Mouse (Mus musculus) limb, embryonic 12.5 days (tissue): Measurements from ENCODE around the gene Olfr556. TPM values are rescaled to one million over a fixed set of nuclear protein-coding genes. Genes with fewer than 3 reads are reported as not detected.

Experiments
- ATAC-seq: fragments of 200-750 bp; cut with Nextera tagmentation; 2 replicates; pipeline ENCODE4 v1.8.0; 2017; ENCODE audit warnings: low read depth, moderate TSS enrichment; ENCODE audit not compliant: insufficient number of reproducible peaks, insufficient read depth, low FRiP score, low TSS enrichment
- H3K27ac ChIP-seq: fragments of 300-500 bp; sonication (generic); 2 replicates; pipeline ENCODE4 v1.5.1; 2016; ENCODE audit warnings: mild to moderate bottlenecking, moderate library complexity
- H3K27me3 ChIP-seq: fragments of 300-500 bp; sonication (generic); 2 replicates; pipeline ENCODE4 v1.6.1; 2016; ENCODE audit warnings: mild to moderate bottlenecking, moderate library complexity
- H3K36me3 ChIP-seq: fragments of 300-500 bp; sonication (generic); 2 replicates; pipeline ENCODE4 v1.6.1; 2016; ENCODE audit warnings: mild to moderate bottlenecking, moderate library complexity
- H3K4me1 ChIP-seq: fragments of 300-500 bp; sonication (generic); replicated peaks from 2 replicates; pipeline ENCODE4 v1.6.1; 2016
- H3K4me2 ChIP-seq: fragments of 300-500 bp; sonication (generic); 2 replicates; pipeline ENCODE4 v1.6.1; 2016; ENCODE audit warnings: mild to moderate bottlenecking, moderate library complexity
- H3K4me3 ChIP-seq: fragments of 300-500 bp; sonication (generic); replicated peaks from 2 replicates; pipeline ENCODE4 v1.5.1; 2016; ENCODE audit warnings: mild to moderate bottlenecking
- H3K9ac ChIP-seq: fragments of 300-500 bp; sonication (generic); replicated peaks from 2 replicates; pipeline ENCODE4 v1.6.1; 2016; ENCODE audit warnings: mild to moderate bottlenecking, moderate library complexity
- H3K9me3 ChIP-seq: fragments of 300-500 bp; sonication (generic); 2 replicates; pipeline ENCODE4 v1.6.1; 2016; ENCODE audit warnings: mild to moderate bottlenecking, moderate library complexity
- WGBS: fragments of 180-500 bp; shearing (Covaris S2); methylation state at CpG from one replicate; pipeline ENCODE4 v1.1.7; 2016; 5-methylcytosine and 5-hydroxymethylcytosine counted together
- polyA plus RNA-seq: library from polyadenylated mRNA; unstranded; fragments of >200 nt; fragmentation: Nextera tagmentation; extraction: Ambion mirVana; gene quantifications from 2 replicates; pipeline ENCODE4 v1.2.1, GENCODE M21; 2016

The Olfr556 gene
- polyA plus RNA-seq, 1 experiment from 2014 or later: not detected

DNA sequence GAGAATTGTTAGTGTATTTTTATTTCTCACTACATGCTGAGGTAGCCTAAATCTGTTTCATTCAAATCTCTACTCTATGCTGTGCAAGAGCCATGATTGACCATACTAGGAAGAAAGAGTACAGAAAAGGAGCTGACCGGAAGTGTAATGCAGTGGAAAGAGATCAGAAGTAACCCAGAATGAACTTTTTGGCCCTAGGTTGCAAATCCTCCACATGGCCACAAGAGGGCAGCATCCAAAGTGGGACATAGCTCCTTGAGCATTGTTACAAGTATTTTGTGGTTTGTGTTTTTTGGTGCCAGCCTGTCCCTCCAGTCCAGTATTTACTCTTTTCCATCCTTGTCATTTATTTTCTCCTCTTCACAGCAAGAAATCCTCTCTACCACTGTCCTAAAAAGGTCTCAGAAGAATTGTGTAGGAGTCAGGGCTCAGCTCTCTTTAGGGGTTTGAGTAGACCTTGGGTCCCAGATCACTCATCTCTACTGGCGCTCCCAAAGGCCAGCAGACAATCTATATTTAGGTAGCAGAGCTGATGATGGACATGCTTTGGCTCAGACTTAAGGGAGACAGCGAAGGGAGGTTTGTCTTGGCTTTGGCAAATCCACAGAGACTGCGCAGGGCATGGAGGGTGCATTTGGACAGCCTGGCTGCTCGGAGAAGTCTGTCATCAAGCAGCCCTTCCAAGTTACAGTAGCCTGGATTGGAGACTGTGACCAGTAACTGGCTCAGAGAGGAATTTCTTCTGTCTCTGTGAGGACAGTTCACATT, 30.8 kb downstream of the Olfr556 start, which contains the start of gene Olfr557:
Gene Olfr557, plus strand, starts transcription at position 553 of the 768 bp plus-strand sequence.
- Histone ChIP-seq H3K9ac (no peak within 1 kb of the TSS), H3K36me3 (no peaks in the 10 kb centered on the region), H3K9me3 (no peaks in the 10 kb centered on the region), H3K27me3 (no peaks in the 10 kb centered on the region), H3K4me3 (no peak within 1 kb of the TSS), H3K27ac (no peak within 1 kb of the TSS), H3K4me1 (no peaks in the 10 kb centered on the region), H3K4me2 (no peak within 1 kb of the TSS)
- 79% methylated on average over 5 of the region's 5 CpGs for WGBS
- no peak for ATAC-seq

DNA sequence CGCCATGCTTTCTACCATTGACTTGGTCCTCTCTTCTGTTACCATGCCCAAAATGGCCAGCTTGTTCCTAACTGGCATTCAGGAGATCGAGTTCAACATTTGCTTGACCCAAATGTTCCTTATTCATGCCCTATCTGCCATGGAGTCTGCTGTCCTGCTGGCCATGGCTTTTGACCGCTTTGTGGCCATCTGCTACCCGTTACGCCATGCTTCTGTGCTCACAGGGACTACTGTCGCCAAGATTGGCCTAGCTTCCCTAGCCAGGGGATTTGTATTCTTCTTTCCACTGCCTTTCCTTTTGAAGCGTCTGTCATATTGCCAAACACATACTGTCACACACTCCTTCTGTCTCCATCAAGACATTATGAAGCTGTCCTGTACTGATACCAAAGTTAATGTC, 33.8 kb downstream of the Olfr556 start:
- Histone ChIP-seq H3K9ac (no peak overlapping the region), H3K36me3 (no peaks in the 10 kb centered on the region), H3K4me3 (no peak overlapping the region), H3K4me1 (no peaks in the 10 kb centered on the region), H3K9me3 (no peaks in the 10 kb centered on the region), H3K27me3 (no peaks in the 10 kb centered on the region), H3K4me2 (no peak overlapping the region), H3K27ac (no peak overlapping the region)
- ATAC-seq: no peak
- WGBS: 86% methylated on average over 7 of the region's 7 CpGs

DNA sequence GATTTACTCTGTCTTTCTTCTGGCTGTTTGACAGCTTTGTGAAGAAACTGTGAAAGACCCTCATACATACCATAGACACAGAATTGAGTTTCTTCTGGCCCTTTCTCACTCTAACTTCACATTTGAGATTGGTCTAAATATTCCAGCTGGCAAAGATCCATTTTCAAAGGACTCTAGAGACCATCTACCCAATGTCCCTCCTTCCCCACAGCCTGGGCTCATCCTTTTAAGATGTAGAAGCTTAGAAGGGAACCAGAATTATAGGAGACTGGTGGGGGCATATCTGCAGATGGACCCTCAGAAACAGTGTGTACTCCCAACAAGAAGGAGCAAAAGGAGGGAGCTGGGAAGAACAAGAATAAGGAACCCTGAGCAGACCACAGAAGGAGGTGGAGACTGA, 37.2 kb downstream of the Olfr556 start, which contains the start of gene Olfr558:
Gene Olfr558, plus strand, starts transcription at position 301 of the 400 bp plus-strand sequence.
- ATAC-seq: no peak

GRCm38 (mm10) chr7:102718970-102719369, 54.3 kb downstream of the Olfr556 start, which contains the start of gene Olfr33:
Olfr33 (minus strand) TSS chr7:102719070.
- Histone ChIP-seq H3K4me1 (no peaks in the 10 kb centered on the region), H3K4me2 (no peak within 1 kb of the TSS)

More for the DNA sequence above, 37.2 kb downstream of the Olfr556 start, which contains the start of gene Olfr558:
- no peak within 1 kb of the TSS for H3K27ac ChIP-seq
- H3K9ac ChIP-seq: no peak within 1 kb of the TSS
- no peaks in the 10 kb centered on the region for H3K4me1 ChIP-seq
- no peaks in the 10 kb centered on the region for H3K9me3 ChIP-seq
- no peaks in the 10 kb centered on the region for H3K36me3 ChIP-seq
- no peak within 1 kb of the TSS for H3K4me3 ChIP-seq
- no peaks in the 10 kb centered on the region for H3K27me3 ChIP-seq
- H3K4me2 ChIP-seq: no peak within 1 kb of the TSS

More at GRCm38 (mm10) chr7:102718970-102719369, 54.3 kb downstream of the Olfr556 start, which contains the start of gene Olfr33:
- no peak for ATAC-seq
- Histone ChIP-seq H3K9me3 (no peaks in the 10 kb centered on the region), H3K9ac (no peak within 1 kb of the TSS), H3K27me3 (no peaks in the 10 kb centered on the region), H3K27ac (no peak within 1 kb of the TSS), H3K36me3 (no peaks in the 10 kb centered on the region), H3K4me3 (no peak within 1 kb of the TSS)
- WGBS: 45% methylated on average over 1 of the region's 1 CpGs

Other genes starting within 250 kb of the Olfr556 start
- gene Rrm1, start 223.2 kb upstream of the Olfr556 start, polyA plus RNA-seq: 190 and 192 TPM in 2 replicates
- gene Olfr543, start 183.2 kb upstream of the Olfr556 start, polyA plus RNA-seq: 0.24 and 0.33 TPM in 2 replicates
- not detected in 2 replicates for gene Olfr544, start 176.6 kb upstream of the Olfr556 start, polyA plus RNA-seq
- gene Olfr545, start 165.3 kb upstream of the Olfr556 start, polyA plus RNA-seq: 0.09 TPM in 1 of 2 replicates, not detected in the other
- gene Olfr547, start 130.2 kb upstream of the Olfr556 start, polyA plus RNA-seq: not detected in 2 replicates
- gene Olfr548-ps1, start 124.0 kb upstream of the Olfr556 start, polyA plus RNA-seq: not detected in 2 replicates
- not detected in 2 replicates for gene Olfr549, start 115.0 kb upstream of the Olfr556 start, polyA plus RNA-seq
- 0.44 and 0.59 TPM in 2 replicates for gene Trim21, start 99.4 kb upstream of the Olfr556 start, polyA plus RNA-seq
- not detected in 2 replicates for gene Olfr550, start 93.5 kb upstream of the Olfr556 start, polyA plus RNA-seq
- not detected in 2 replicates for gene Olfr551, start 73.0 kb upstream of the Olfr556 start, polyA plus RNA-seq
- not detected in 2 replicates for gene Olfr552, start 67.1 kb upstream of the Olfr556 start, polyA plus RNA-seq
- not detected in 2 replicates for gene Olfr553, start 46.7 kb upstream of the Olfr556 start, polyA plus RNA-seq
- not detected in 2 replicates for gene Olfr554, start 26.5 kb upstream of the Olfr556 start, polyA plus RNA-seq
- gene Olfr555, start 6.1 kb upstream of the Olfr556 start, polyA plus RNA-seq: not detected in 2 replicates
- 14.9 and 15.0 TPM in 2 replicates for gene Trim68, start 22.4 kb downstream of the Olfr556 start, polyA plus RNA-seq
- gene Olfr557, start 31.0 kb downstream of the Olfr556 start, polyA plus RNA-seq: not detected in 2 replicates
- not detected in 2 replicates for gene Olfr558, start 37.3 kb downstream of the Olfr556 start, polyA plus RNA-seq
- not detected in 2 replicates for gene Olfr33, start 54.2 kb downstream of the Olfr556 start, polyA plus RNA-seq
- gene Olfr559, start 62.6 kb downstream of the Olfr556 start, polyA plus RNA-seq: not detected in 2 replicates
- gene Olfr560, start 94.5 kb downstream of the Olfr556 start, polyA plus RNA-seq: not detected in 2 replicates
- not detected in 2 replicates for gene Olfr78, start 94.6 kb downstream of the Olfr556 start, polyA plus RNA-seq
- gene Olfr561, start 106.3 kb downstream of the Olfr556 start, polyA plus RNA-seq: not detected in 2 replicates
- gene Olfr564, start 138.6 kb downstream of the Olfr556 start, polyA plus RNA-seq: not detected in 2 replicates
- gene Olfr566, start 193.9 kb downstream of the Olfr556 start, polyA plus RNA-seq: not detected in 2 replicates
- gene Olfr568, start 212.2 kb downstream of the Olfr556 start, polyA plus RNA-seq: not detected in 2 replicates
- not detected in 2 replicates for gene Olfr569, start 226.0 kb downstream of the Olfr556 start, polyA plus RNA-seq
- gene Olfr570, start 229.7 kb downstream of the Olfr556 start, polyA plus RNA-seq: not detected in 2 replicates